Mouse (Mus musculus) C2C12 (cell line): ENCODE data around the gene Mcrip2. TPM values are rescaled to one million over a fixed set of nuclear protein-coding genes. Genes with fewer than 3 reads are reported as not detected.

Source experiments
- H3K27me3 ChIP-seq: one replicate; pipeline ENCODE4 v1.6.1; 2011; ENCODE audit not compliant: control insufficient read depth, insufficient read depth, insufficient read length
- H3K36me3 ChIP-seq: one replicate; pipeline ENCODE4 v1.6.1; 2011; ENCODE audit not compliant: control insufficient read depth, insufficient read depth
- H3K4me3 ChIP-seq: one replicate; pipeline ENCODE4 v1.5.1; 2011; ENCODE audit warnings: mild to moderate bottlenecking, control low read depth; ENCODE audit not compliant: poor library complexity, insufficient read depth, severe bottlenecking
- H3K79me2 ChIP-seq: one replicate; pipeline ENCODE4 v1.6.1; 2011; ENCODE audit not compliant: control insufficient read depth, insufficient read depth
- H3K79me3 ChIP-seq: one replicate; pipeline ENCODE4 v1.6.1; 2011; ENCODE audit warnings: low read depth, control low read depth
- H3ac ChIP-seq: one replicate; pipeline ENCODE3; 2011; ENCODE audit warnings: low read depth; ENCODE audit not compliant: control insufficient read depth, insufficient read length
- CEBPB ChIP-seq: IDR thresholded peaks from one replicate; pipeline ENCODE4 v1.6.1; 2011; ENCODE audit warnings: low read depth, mild to moderate bottlenecking, control low read depth, moderate library complexity
- CTCF ChIP-seq: IDR thresholded peaks from one replicate; pipeline ENCODE4 v1.5.1; 2011; ENCODE audit not compliant: control insufficient read depth, insufficient read depth, insufficient read length
- FOSL1 ChIP-seq: IDR thresholded peaks from one replicate; pipeline ENCODE4 v1.8.0; 2011; ENCODE audit warnings: mild to moderate bottlenecking, low read length; ENCODE audit not compliant: poor library complexity, insufficient read depth, severe bottlenecking
- MAX ChIP-seq: IDR thresholded peaks from one replicate; pipeline ENCODE4 v1.6.1; 2011; ENCODE audit warnings: mild to moderate bottlenecking, control low read depth
- MYOD1 ChIP-seq: IDR thresholded peaks from one replicate; pipeline ENCODE4 v1.6.1; 2011; ENCODE audit warnings: low read depth; ENCODE audit not compliant: control insufficient read depth, insufficient read length
- MYOG ChIP-seq: IDR thresholded peaks from one replicate; pipeline ENCODE4 v1.6.1; 2011; ENCODE audit not compliant: control insufficient read depth, insufficient read length; ENCODE audit errors: extremely low read depth
- USF1 ChIP-seq: IDR thresholded peaks from one replicate; pipeline ENCODE4 v1.6.1; 2011; ENCODE audit warnings: low read depth, mild to moderate bottlenecking, control low read depth, moderate library complexity
- polyA plus RNA-seq: library from polyadenylated mRNA; unstranded; fragments of >200 nt; fragmentation: generic; extraction: Trizol; gene quantifications from one replicate; pipeline ENCODE4 v1.2.1, GENCODE M21; 2012; ENCODE audit warnings: missing spikeins

Mcrip2 gene
- polyA plus RNA-seq, 1 experiment, result 36.3 TPM

GRCm38 (mm10) chr17:25838904-25839303 lies 29.7 kb downstream of the Mcrip2 start:
- TF ChIP-seq MAX (no peak), MYOD1 (no peak), MYOG (no peak), CEBPB (no peak), CTCF (no peak), FOSL1 (no peak), USF1 (no peak)
- Histone ChIP-seq H3K27me3 (no peaks in the 10 kb centered on the region), H3K79me3 (peaks cover 9% of the 10 kb centered on the region), H3ac (no peak overlapping the region), H3K36me3 (peaks cover 40% of the 10 kb centered on the region), H3K79me2 (peaks cover 36% of the 10 kb centered on the region), H3K4me3 (no peak overlapping the region)

GRCm38 (mm10) chr17:25837533-25837932 lies 31.0 kb downstream of the Mcrip2 start:
- H3K79me2 ChIP-seq, result peaks cover 32% of the 10 kb centered on the region
- TF ChIP-seq CEBPB, result no peak
- TF ChIP-seq CTCF, result no peak
- TF ChIP-seq USF1, result no peak
- TF ChIP-seq FOSL1, result no peak
- TF ChIP-seq MYOG, result no peak
- TF ChIP-seq MAX, result no peak
- TF ChIP-seq MYOD1, result no peak
- no peak overlapping the region for H3ac ChIP-seq
- H3K36me3 ChIP-seq, result peaks cover 40% of the 10 kb centered on the region
- H3K79me3 ChIP-seq, result peaks cover 9% of the 10 kb centered on the region
- H3K27me3 ChIP-seq, result no peaks in the 10 kb centered on the region
- H3K4me3 ChIP-seq, result no peak overlapping the region

- H3K79me2 ChIP-seq, result peaks cover 32% of the 10 kb centered on the region
Measured at GRCm38 (mm10) chr17:25837076-25837410, 31.5 kb downstream of the Mcrip2 start, which contains the start of gene Rhbdl1. Gene Rhbdl1, minus strand, starts transcription at chr17:25837295.

GRCm38 (mm10) chr17:25836397-25837075 lies 32.0 kb downstream of the Mcrip2 start:
- TF ChIP-seq FOSL1, result no peak
- Histone ChIP-seq H3K79me2 (peaks cover 35% of the 10 kb centered on the region), H3K79me3 (peaks cover 19% of the 10 kb centered on the region), H3K4me3 (no peak overlapping the region), H3K36me3 (peaks cover 35% of the 10 kb centered on the region), H3ac (no peak overlapping the region), H3K27me3 (no peaks in the 10 kb centered on the region)

More at GRCm38 (mm10) chr17:25837076-25837410, 31.5 kb downstream of the Mcrip2 start, which contains the start of gene Rhbdl1:
- Histone ChIP-seq H3K36me3 (peaks cover 39% of the 10 kb centered on the region), H3ac (no peak within 1 kb of the TSS), H3K4me3 (no peak within 1 kb of the TSS), H3K79me3 (peaks cover 14% of the 10 kb centered on the region), H3K27me3 (no peaks in the 10 kb centered on the region)
- TF ChIP-seq CEBPB (no peak), CTCF (no peak), USF1 (no peak), FOSL1 (no peak), MAX (no peak), MYOD1 (no peak), MYOG (no peak)

- no peak overlapping the region for H3ac ChIP-seq
- H3K4me3 ChIP-seq, result no peak overlapping the region
- peaks cover 42% of the 10 kb centered on the region for H3K79me2 ChIP-seq
- peaks cover 35% of the 10 kb centered on the region for H3K36me3 ChIP-seq
- no peak for TF ChIP-seq MYOD1
- TF ChIP-seq CEBPB, result no peak
- no peak for TF ChIP-seq MAX
- TF ChIP-seq USF1, result no peak
- no peak for TF ChIP-seq CTCF
- TF ChIP-seq MYOG, result no peak
- no peak for TF ChIP-seq FOSL1
- peaks cover 26% of the 10 kb centered on the region for H3K79me3 ChIP-seq
- no peaks in the 10 kb centered on the region for H3K27me3 ChIP-seq
Measured at GRCm38 (mm10) chr17:25835816-25836215, 32.7 kb downstream of the Mcrip2 start.

- H3K4me3 ChIP-seq, result no peak overlapping the region
- H3ac ChIP-seq, result no peak overlapping the region
- H3K27me3 ChIP-seq, result no peaks in the 10 kb centered on the region
- peaks cover 47% of the 10 kb centered on the region for H3K79me2 ChIP-seq
- peaks cover 27% of the 10 kb centered on the region for H3K79me3 ChIP-seq
- peaks cover 35% of the 10 kb centered on the region for H3K36me3 ChIP-seq
- TF ChIP-seq CEBPB (no peak), MAX (no peak), FOSL1 (no peak), CTCF (no peak), MYOG (no peak), MYOD1 (no peak), USF1 (no peak)
Measured at GRCm38 (mm10) chr17:25835301-25835700, 33.3 kb downstream of the Mcrip2 start.
